Mouse (Mus musculus) liver, postnatal 0 days (tissue): ENCODE measurements around the gene Klf3. TPM values are rescaled to one million over a fixed set of nuclear protein-coding genes. Genes with fewer than 3 reads are reported as not detected.
A peak's percentile ranks its signal among the peaks of the same experiment; 100 is the strongest.

Experiments used
- ATAC-seq: fragments of 200-750 bp; cut with Nextera tagmentation; 2 replicates; pipeline ENCODE4 v1.8.0; 2017; ENCODE audit warnings: mild to moderate bottlenecking, moderate library complexity
- DNase-seq: peaks from one replicate; pipeline ENCODE4 v3.0.0-alpha.2; 2016
- H3K27ac ChIP-seq: fragments of 300-500 bp; sonication (generic); 2 replicates; pipeline ENCODE4 v1.5.1; 2014; ENCODE audit warnings: antibody characterized with exemption, moderate library complexity, mild to moderate bottlenecking, low read depth
- H3K27me3 ChIP-seq: fragments of 300-500 bp; sonication (generic); 2 replicates; pipeline ENCODE4 v1.6.1; 2014; ENCODE audit warnings: low read length, control low read depth, mixed read lengths; ENCODE audit not compliant: insufficient read depth
- H3K36me3 ChIP-seq: fragments of 300-500 bp; sonication (generic); replicated peaks from 2 replicates; pipeline ENCODE4 v1.6.1; 2014; ENCODE audit warnings: mild to moderate bottlenecking, control low read depth, low read length, moderate library complexity, mixed read lengths; ENCODE audit not compliant: insufficient read depth
- H3K4me1 ChIP-seq: fragments of 300-500 bp; sonication (generic); 2 replicates; pipeline ENCODE4 v1.6.1; 2014; ENCODE audit warnings: antibody characterized with exemption, mild to moderate bottlenecking, control low read depth; ENCODE audit not compliant: insufficient read depth
- H3K4me2 ChIP-seq: fragments of 300-500 bp; sonication (generic); 2 replicates; pipeline ENCODE4 v1.6.1; 2014; ENCODE audit warnings: low read depth, mild to moderate bottlenecking, low read length, moderate library complexity, mixed read lengths
- H3K4me3 ChIP-seq: fragments of 300-500 bp; sonication (generic); 2 replicates; pipeline ENCODE4 v1.5.1; 2014; ENCODE audit warnings: low read depth, low read length
- H3K9ac ChIP-seq: fragments of 300-500 bp; sonication (generic); replicated peaks from 2 replicates; pipeline ENCODE4 v1.6.1; 2014; ENCODE audit warnings: mild to moderate bottlenecking, moderate library complexity
- H3K9me3 ChIP-seq: fragments of 300-500 bp; sonication (generic); 2 replicates; pipeline ENCODE4 v1.6.1; 2016; ENCODE audit warnings: mild to moderate bottlenecking, control low read depth, low read length, mixed read lengths
- CTCF ChIP-seq: sonication (generic); IDR thresholded peaks from 2 replicates; pipeline ENCODE4 v1.5.1; 2016; ENCODE audit warnings: antibody characterized with exemption, low read depth
- EP300 ChIP-seq: IDR thresholded peaks from 2 replicates; pipeline ENCODE4 v1.6.1; 2016; ENCODE audit warnings: antibody characterized with exemption, low read depth, mild to moderate bottlenecking
- WGBS: fragments of 180-500 bp; shearing (Covaris S2); extraction: QIAGEN DNeasy Blood & Tissue Kit; methylation state at CpG from one replicate; pipeline ENCODE4 v1.1.7; 2014; ENCODE audit not compliant: insufficient replicate concordance; 5-methylcytosine and 5-hydroxymethylcytosine counted together
- polyA plus RNA-seq: library from polyadenylated mRNA; unstranded; fragments of >200 nt; fragmentation: Nextera tagmentation; extraction: Ambion mirVana; gene quantifications from 2 replicates; pipeline ENCODE4 v1.2.1, GENCODE M21; 2015

Gene Klf3
- polyA plus RNA-seq, 1 experiment from 2014 or later: 65.7 TPM

- TF ChIP-seq CTCF: no peak
- no peak for TF ChIP-seq EP300
- Histone ChIP-seq H3K27me3 (no peaks in the 10 kb centered on the region), H3K36me3 (no peaks in the 10 kb centered on the region), H3K9me3 (no peaks in the 10 kb centered on the region), H3K4me3 (no peak overlapping the region), H3K9ac (no peak overlapping the region), H3K27ac (no peak overlapping the region), H3K4me1 (peaks cover 4% of the 10 kb centered on the region; the same call in 1 of the 2 replicates), H3K4me2 (no peak overlapping the region)
- no peak for DNase-seq
- 76% methylated on average over 5 of the region's 5 CpGs for WGBS
- no peak for ATAC-seq
Observed at GRCm38 (mm10) chr5:64778211-64778610, 25.0 kb upstream of the Klf3 start.

GRCm38 (mm10) chr5:64779285-64779684 lies 23.9 kb upstream of the Klf3 start:
- no peak overlapping the region for H3K4me2 ChIP-seq
- DNase-seq (no peak), ATAC-seq (no peak)
- 58% methylated on average over 2 of the region's 2 CpGs for WGBS
- no peak overlapping the region for H3K9ac ChIP-seq
- H3K27ac ChIP-seq: no peak overlapping the region
- no peaks in the 10 kb centered on the region for H3K36me3 ChIP-seq
- H3K9me3 ChIP-seq: no peaks in the 10 kb centered on the region
- H3K4me1 ChIP-seq: peaks cover 4% of the 10 kb centered on the region; the same call in 1 of the 2 replicates
- H3K4me3 ChIP-seq: no peak overlapping the region
- no peak for TF ChIP-seq EP300
- TF ChIP-seq CTCF: no peak
- no peaks in the 10 kb centered on the region for H3K27me3 ChIP-seq

GRCm38 (mm10) chr5:64780778-64781177 lies 22.4 kb upstream of the Klf3 start:
- no peak for ATAC-seq
- H3K36me3 ChIP-seq: no peaks in the 10 kb centered on the region

GRCm38 (mm10) chr5:64788175-64788574 lies 15.0 kb upstream of the Klf3 start:
- WGBS: 90% methylated on average over 1 of the region's 1 CpGs
- H3K27ac ChIP-seq: no peak overlapping the region
- H3K27me3 ChIP-seq: no peaks in the 10 kb centered on the region
- no peaks in the 10 kb centered on the region for H3K9me3 ChIP-seq
- no peak for DNase-seq
- H3K4me3 ChIP-seq: no peak overlapping the region
- TF ChIP-seq CTCF: no peak
- TF ChIP-seq EP300: no peak
- no peak overlapping the region for H3K9ac ChIP-seq
- no peak overlapping the region for H3K4me2 ChIP-seq
- no peaks in the 10 kb centered on the region for H3K4me1 ChIP-seq
- no peak for ATAC-seq
- no peaks in the 10 kb centered on the region for H3K36me3 ChIP-seq

More at GRCm38 (mm10) chr5:64780778-64781177, 22.4 kb upstream of the Klf3 start:
- H3K4me1 ChIP-seq: peaks cover 4% of the 10 kb centered on the region; the same call in 1 of the 2 replicates
- no peaks in the 10 kb centered on the region for H3K9me3 ChIP-seq
- peak; percentile 37 for DNase-seq
- H3K27ac ChIP-seq: peak overlapping the region; percentile 65; the same call in 1 of the 2 replicates
- H3K4me3 ChIP-seq: no peak overlapping the region
- no peaks in the 10 kb centered on the region for H3K27me3 ChIP-seq
- TF ChIP-seq EP300 (no peak), CTCF (no peak)
- 30% methylated on average over 7 of the region's 7 CpGs for WGBS
- peak overlapping the region; percentile 20; the same call in 1 of the 2 replicates for H3K4me2 ChIP-seq
- H3K9ac ChIP-seq: no peak overlapping the region

GRCm38 (mm10) chr5:64798209-64798608 lies 5.0 kb upstream of the Klf3 start:
- Histone ChIP-seq H3K4me2 (no peak overlapping the region), H3K27me3 (no peaks in the 10 kb centered on the region), H3K9ac (no peak overlapping the region), H3K4me1 (peaks cover 5% of the 10 kb centered on the region; the same call in 1 of the 2 replicates), H3K9me3 (no peaks in the 10 kb centered on the region; the same call in 1 of the 2 replicates), H3K27ac (no peak overlapping the region), H3K36me3 (no peaks in the 10 kb centered on the region), H3K4me3 (no peak overlapping the region)
- no peak for TF ChIP-seq CTCF
- no peak for TF ChIP-seq EP300
- 50% methylated on average over 4 of the region's 4 CpGs for WGBS
- ATAC-seq (no peak), DNase-seq (no peak)

GRCm38 (mm10) chr5:64801545-64801944 lies 1.6 kb upstream of the Klf3 start:
- Histone ChIP-seq H3K9me3 (no peaks in the 10 kb centered on the region), H3K4me1 (peaks cover 11% of the 10 kb centered on the region), H3K27ac (no peak overlapping the region), H3K4me3 (no peak overlapping the region), H3K9ac (no peak overlapping the region), H3K36me3 (0 out of 2 replicates have a peak, but pooled peaks cover 2% of the 10 kb centered on the region), H3K4me2 (no peak overlapping the region; the same call in 1 of the 2 replicates), H3K27me3 (no peaks in the 10 kb centered on the region)
- WGBS: 91% methylated on average over 2 of the region's 2 CpGs
- TF ChIP-seq CTCF (no peak), EP300 (no peak)
- ATAC-seq (no peak), DNase-seq (no peak)

GRCm38 (mm10) chr5:64802143-64802542 lies 1.0 kb upstream of the Klf3 start:
- TF ChIP-seq CTCF: no peak
- no peak for TF ChIP-seq EP300
- Histone ChIP-seq H3K9me3 (no peaks in the 10 kb centered on the region), H3K4me2 (peak overlapping the region; percentile 92), H3K27me3 (no peaks in the 10 kb centered on the region), H3K9ac (peak overlapping the region; percentile 99), H3K36me3 (0 out of 2 replicates have a peak, but pooled peaks cover 2% of the 10 kb centered on the region), H3K4me1 (peaks cover 15% of the 10 kb centered on the region), H3K4me3 (peak overlapping the region; percentile 86), H3K27ac (peak overlapping the region; percentile 99)
- no peak for ATAC-seq
- WGBS: 19% methylated on average over 8 of the region's 8 CpGs
- DNase-seq: no peak
